Mouse (Mus musculus): ENCODE data around the gene Olfr610. TPM values are rescaled to one million over a fixed set of nuclear protein-coding genes. Genes with fewer than 3 reads are reported as not detected.
"Not testable (repeated sequence)": the region's sequence is repeated elsewhere in the genome, so short reads cannot be mapped to it uniquely, and the experiment has no call there.

The Olfr610 gene
- not detected in 2 replicates for polyA plus RNA-seq (2016; fragmentation: Nextera tagmentation; extraction: Ambion mirVana)

GRCm38 (mm10) chr7:103512022-103512421 lies at the start of gene Olfr610:
Olfr610 (minus strand) TSS chr7:103512122.
- Histone ChIP-seq H3K36me3 (no peaks in the 10 kb centered on the region), H3K4me2 (replicated peaks) (no peak within 1 kb of the TSS), H3K9me3 (no peaks in the 10 kb centered on the region), H3K27me3 (no peaks in the 10 kb centered on the region), H3K27ac (replicated peaks) (no peak within 1 kb of the TSS), H3K4me1 (no peaks in the 10 kb centered on the region), H3K4me3 (no peak within 1 kb of the TSS), H3K9ac (replicated peaks) (no peak within 1 kb of the TSS)
- 89% methylated on average over 2 of the region's 2 CpGs for WGBS
- ATAC-seq (ENCODE audit: low FRiP score, low read depth): no peak

- Histone ChIP-seq H3K4me1 (no peaks in the 10 kb centered on the region), H3K36me3 (no peaks in the 10 kb centered on the region), H3K9ac (replicated peaks) (no peak within 1 kb of the TSS), H3K9me3 (no peaks in the 10 kb centered on the region), H3K4me3 (no peak within 1 kb of the TSS), H3K27ac (replicated peaks) (no peak within 1 kb of the TSS), H3K27me3 (no peaks in the 10 kb centered on the region), H3K4me2 (replicated peaks) (no peak within 1 kb of the TSS)
- ATAC-seq (ENCODE audit: low FRiP score, low read depth): no peak
- WGBS: 85% methylated on average over 2 of the region's 2 CpGs
Observed at GRCm38 (mm10) chr7:103555779-103556178, 43.9 kb upstream of the Olfr610 start, which contains the start of gene Olfr615. Olfr615 (plus strand) TSS chr7:103556079.

GRCm38 (mm10) chr7:103547774-103548173 lies 35.9 kb upstream of the Olfr610 start, which contains the start of gene Olfr613:
Olfr613 (plus strand) TSS chr7:103548074.
- no peak for ATAC-seq (ENCODE audit: low FRiP score, low read depth)
- Histone ChIP-seq H3K4me3 (no peak within 1 kb of the TSS), H3K4me1 (no peaks in the 10 kb centered on the region), H3K9me3 (no peaks in the 10 kb centered on the region), H3K36me3 (no peaks in the 10 kb centered on the region), H3K27ac (replicated peaks) (no peak within 1 kb of the TSS), H3K9ac (replicated peaks) (no peak within 1 kb of the TSS), H3K4me2 (replicated peaks) (no peak within 1 kb of the TSS), H3K27me3 (no peaks in the 10 kb centered on the region)
- WGBS: 89% methylated on average over 2 of the region's 2 CpGs

- not testable (repeated sequence) for H3K27me3 ChIP-seq; H3K36me3 ChIP-seq; H3K4me3 ChIP-seq; H3K4me2 ChIP-seq (replicated peaks); H3K9me3 ChIP-seq; ATAC-seq (ENCODE audit: low FRiP score, low read depth); H3K9ac ChIP-seq (replicated peaks); H3K4me1 ChIP-seq; H3K27ac ChIP-seq (replicated peaks)
- 86% methylated on average over 2 of the region's 2 CpGs for WGBS
Observed at GRCm38 (mm10) chr7:103542617-103543016, 30.7 kb upstream of the Olfr610 start, which contains the start of gene Olfr612. Olfr612 (minus strand) TSS chr7:103542717.

- H3K9me3 ChIP-seq, H3K4me1 ChIP-seq: not testable (repeated sequence)
- 69% methylated on average over 1 of the region's 1 CpGs for WGBS
Observed at GRCm38 (mm10) chr7:103520746-103521145, 8.8 kb upstream of the Olfr610 start, which contains the start of gene Olfr611. Olfr611 (minus strand) TSS chr7:103520846.

GRCm38 (mm10) chr7:103497962-103498361 lies 14.0 kb downstream of the Olfr610 start, which contains the start of gene Olfr609:
Olfr609 (minus strand) TSS chr7:103498062.
- H3K27ac ChIP-seq (replicated peaks): no peak within 1 kb of the TSS
- ATAC-seq (ENCODE audit: low FRiP score, low read depth): no peak
- no peaks in the 10 kb centered on the region for H3K36me3 ChIP-seq

More at GRCm38 (mm10) chr7:103520746-103521145, 8.8 kb upstream of the Olfr610 start, which contains the start of gene Olfr611:
- H3K36me3 ChIP-seq; ATAC-seq (ENCODE audit: low FRiP score, low read depth); H3K4me3 ChIP-seq; H3K4me2 ChIP-seq (replicated peaks); H3K27me3 ChIP-seq; H3K27ac ChIP-seq (replicated peaks); H3K9ac ChIP-seq (replicated peaks): not testable (repeated sequence)

GRCm38 (mm10) chr7:103477106-103477505 lies 34.8 kb downstream of the Olfr610 start:
- H3K9me3 ChIP-seq; H3K9ac ChIP-seq (replicated peaks); H3K4me3 ChIP-seq; H3K4me1 ChIP-seq; H3K27me3 ChIP-seq; H3K4me2 ChIP-seq (replicated peaks); ATAC-seq (ENCODE audit: low FRiP score, low read depth); H3K27ac ChIP-seq (replicated peaks); H3K36me3 ChIP-seq: not testable (repeated sequence)
- WGBS: 86% methylated on average over 9 of the region's 9 CpGs

More at GRCm38 (mm10) chr7:103497962-103498361, 14.0 kb downstream of the Olfr610 start, which contains the start of gene Olfr609:
- no peak within 1 kb of the TSS for H3K9ac ChIP-seq (replicated peaks)
- no peak within 1 kb of the TSS for H3K4me2 ChIP-seq (replicated peaks)
- no peaks in the 10 kb centered on the region for H3K27me3 ChIP-seq
- H3K4me3 ChIP-seq: no peak within 1 kb of the TSS
- no peaks in the 10 kb centered on the region for H3K4me1 ChIP-seq
- 76% methylated on average over 1 of the region's 1 CpGs for WGBS
- H3K9me3 ChIP-seq: no peaks in the 10 kb centered on the region

- no peak for ATAC-seq (ENCODE audit: low FRiP score, low read depth)
- Histone ChIP-seq H3K27me3 (no peaks in the 10 kb centered on the region), H3K4me1 (no peaks in the 10 kb centered on the region), H3K4me2 (replicated peaks) (no peak within 1 kb of the TSS), H3K9me3 (no peaks in the 10 kb centered on the region), H3K36me3 (no peaks in the 10 kb centered on the region), H3K4me3 (no peak within 1 kb of the TSS), H3K27ac (replicated peaks) (no peak within 1 kb of the TSS), H3K9ac (replicated peaks) (no peak within 1 kb of the TSS)
Observed at GRCm38 (mm10) chr7:103469577-103469976, 42.3 kb downstream of the Olfr610 start, which contains the start of gene Olfr608. Olfr608 (plus strand) TSS chr7:103469877.

- H3K36me3 ChIP-seq: no peaks in the 10 kb centered on the region
- H3K9me3 ChIP-seq: no peaks in the 10 kb centered on the region
- H3K27me3 ChIP-seq: no peaks in the 10 kb centered on the region
- H3K4me1 ChIP-seq: no peaks in the 10 kb centered on the region
- H3K4me3 ChIP-seq: no peak overlapping the region
- H3K27ac ChIP-seq (replicated peaks): no peak overlapping the region
- no peak overlapping the region for H3K4me2 ChIP-seq (replicated peaks)
- 92% methylated on average over 5 of the region's 5 CpGs for WGBS
- no peak for ATAC-seq (ENCODE audit: low FRiP score, low read depth)
- H3K9ac ChIP-seq (replicated peaks): no peak overlapping the region
Observed at GRCm38 (mm10) chr7:103460590-103460989, 51.3 kb downstream of the Olfr610 start.

Other genes starting within 250 kb of the Olfr610 start
- not detected in 2 replicates for gene Olfr596, start 206.5 kb downstream of the Olfr610 start, polyA plus RNA-seq (2016; fragmentation: Nextera tagmentation; extraction: Ambion mirVana)
- not detected in 2 replicates for gene Olfr597, start 195.8 kb downstream of the Olfr610 start, polyA plus RNA-seq (2016; fragmentation: Nextera tagmentation; extraction: Ambion mirVana)
- gene Olfr598, start 188.6 kb downstream of the Olfr610 start, polyA plus RNA-seq (2016; fragmentation: Nextera tagmentation; extraction: Ambion mirVana): not detected in 2 replicates
- gene Olfr599, start 176.2 kb downstream of the Olfr610 start, polyA plus RNA-seq (2016; fragmentation: Nextera tagmentation; extraction: Ambion mirVana): not detected in 2 replicates
- not detected in 2 replicates for gene Olfr600, start 162.5 kb downstream of the Olfr610 start, polyA plus RNA-seq (2016; fragmentation: Nextera tagmentation; extraction: Ambion mirVana)
- gene Olfr601, start 149.5 kb downstream of the Olfr610 start, polyA plus RNA-seq (2016; fragmentation: Nextera tagmentation; extraction: Ambion mirVana): not detected in 2 replicates
- gene Olfr603, start 125.9 kb downstream of the Olfr610 start, polyA plus RNA-seq (2016; fragmentation: Nextera tagmentation; extraction: Ambion mirVana): not detected in 2 replicates
- not detected in 2 replicates for gene Usp17lc, start 97.0 kb downstream of the Olfr610 start, polyA plus RNA-seq (2016; fragmentation: Nextera tagmentation; extraction: Ambion mirVana)
- not detected in 2 replicates for gene Olfr605, start 66.7 kb downstream of the Olfr610 start, polyA plus RNA-seq (2016; fragmentation: Nextera tagmentation; extraction: Ambion mirVana)
- not detected in 2 replicates for gene Olfr606, start 63.1 kb downstream of the Olfr610 start, polyA plus RNA-seq (2016; fragmentation: Nextera tagmentation; extraction: Ambion mirVana)
- not detected in 2 replicates for gene Olfr607, start 48.0 kb downstream of the Olfr610 start, polyA plus RNA-seq (2016; fragmentation: Nextera tagmentation; extraction: Ambion mirVana)
- not detected in 2 replicates for gene Olfr608, start 42.2 kb downstream of the Olfr610 start, polyA plus RNA-seq (2016; fragmentation: Nextera tagmentation; extraction: Ambion mirVana)
- not detected in 2 replicates for gene Olfr609, start 14.1 kb downstream of the Olfr610 start, polyA plus RNA-seq (2016; fragmentation: Nextera tagmentation; extraction: Ambion mirVana)
- gene Olfr611, start 8.7 kb upstream of the Olfr610 start, polyA plus RNA-seq (2016; fragmentation: Nextera tagmentation; extraction: Ambion mirVana): not detected in 2 replicates
- not detected in 2 replicates for gene Olfr612, start 30.6 kb upstream of the Olfr610 start, polyA plus RNA-seq (2016; fragmentation: Nextera tagmentation; extraction: Ambion mirVana)
- not detected in 2 replicates for gene Olfr613, start 36.0 kb upstream of the Olfr610 start, polyA plus RNA-seq (2016; fragmentation: Nextera tagmentation; extraction: Ambion mirVana)
- gene Olfr615, start 44.0 kb upstream of the Olfr610 start, polyA plus RNA-seq (2016; fragmentation: Nextera tagmentation; extraction: Ambion mirVana): not detected in 2 replicates
- not detected in 2 replicates for gene Olfr616, start 57.0 kb upstream of the Olfr610 start, polyA plus RNA-seq (2016; fragmentation: Nextera tagmentation; extraction: Ambion mirVana)
- gene Olfr617, start 60.9 kb upstream of the Olfr610 start, polyA plus RNA-seq (2016; fragmentation: Nextera tagmentation; extraction: Ambion mirVana): not detected in 2 replicates
- not detected in 2 replicates for gene Olfr618, start 78.0 kb upstream of the Olfr610 start, polyA plus RNA-seq (2016; fragmentation: Nextera tagmentation; extraction: Ambion mirVana)
- gene Olfr619, start 88.5 kb upstream of the Olfr610 start, polyA plus RNA-seq (2016; fragmentation: Nextera tagmentation; extraction: Ambion mirVana): not detected in 2 replicates
- gene Olfr620, start 100.4 kb upstream of the Olfr610 start, polyA plus RNA-seq (2016; fragmentation: Nextera tagmentation; extraction: Ambion mirVana): not detected in 2 replicates
- gene Olfr622, start 130.6 kb upstream of the Olfr610 start, polyA plus RNA-seq (2016; fragmentation: Nextera tagmentation; extraction: Ambion mirVana): not detected in 2 replicates
- gene Olfr623, start 151.6 kb upstream of the Olfr610 start, polyA plus RNA-seq (2016; fragmentation: Nextera tagmentation; extraction: Ambion mirVana): not detected in 2 replicates
- not detected in 2 replicates for gene Olfr624, start 159.1 kb upstream of the Olfr610 start, polyA plus RNA-seq (2016; fragmentation: Nextera tagmentation; extraction: Ambion mirVana)
- not detected in 2 replicates for gene Olfr625-ps1, start 170.6 kb upstream of the Olfr610 start, polyA plus RNA-seq (2016; fragmentation: Nextera tagmentation; extraction: Ambion mirVana)
- gene Olfr243, start 202.5 kb upstream of the Olfr610 start, polyA plus RNA-seq (2016; fragmentation: Nextera tagmentation; extraction: Ambion mirVana): not detected in 2 replicates
- not detected in 2 replicates for gene Olfr628, start 218.3 kb upstream of the Olfr610 start, polyA plus RNA-seq (2016; fragmentation: Nextera tagmentation; extraction: Ambion mirVana)
- gene Olfr629, start 232.8 kb upstream of the Olfr610 start, polyA plus RNA-seq (2016; fragmentation: Nextera tagmentation; extraction: Ambion mirVana): not detected in 2 replicates
- gene Olfr630, start 245.2 kb upstream of the Olfr610 start, polyA plus RNA-seq (2016; fragmentation: Nextera tagmentation; extraction: Ambion mirVana): not detected in 2 replicates

Data from midbrain, embryonic 12.5 days (tissue).